Mouse (Mus musculus): ENCODE measurements around the gene Mobp.

Mobp gene

GRCm38 (mm10) chr9:120184499-120184898 is 35.0 kb downstream of the Mobp start:
- peaks cover 25% of the 10 kb centered on the region for H3K4me1 ChIP-seq (replicated peaks; ENCODE audit: low read depth, low read length)

DNA sequence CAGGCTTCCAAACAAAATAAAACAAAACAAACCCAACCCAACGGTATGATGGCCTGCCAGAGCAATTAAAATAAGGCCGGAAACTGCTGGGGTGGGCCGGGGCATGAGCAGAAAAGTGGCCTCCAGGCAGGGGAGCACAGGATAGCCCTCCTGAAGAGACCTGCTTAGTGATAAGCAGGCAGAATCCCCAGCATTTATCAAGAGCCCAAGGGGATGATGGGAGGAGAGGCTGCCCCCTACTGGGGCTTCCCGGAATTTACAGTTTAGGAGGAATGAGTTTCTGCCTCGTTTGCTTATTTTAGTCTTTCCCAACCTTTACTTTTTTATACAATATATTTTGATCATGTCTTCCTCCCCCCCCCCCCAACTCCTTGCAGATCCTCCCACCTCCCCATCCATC is 37.3 kb downstream of the Mobp start:
- Histone ChIP-seq H3K9me3 (ENCODE audit: low read length) (no peaks in the 10 kb centered on the region), H3K36me3 (ENCODE audit: insufficient read depth, low read length) (no peaks in the 10 kb centered on the region), H3K27me3 (ENCODE audit: insufficient read depth, low read length) (peaks cover 20% of the 10 kb centered on the region), H3K4me1 (replicated peaks; ENCODE audit: low read depth, low read length) (peaks cover 20% of the 10 kb centered on the region), H3K4me3 (replicated peaks; ENCODE audit: low read length) (no peak overlapping the region)
- TF ChIP-seq CTCF (conservative IDR thresholded peaks at IDR 0.05; ENCODE audit: low read length) = peak; percentile 76
- no peak for TF ChIP-seq POU5F1 (IDR thresholded peaks at IDR 0.05; ENCODE audit: borderline replicate concordance, low read length)

More at GRCm38 (mm10) chr9:120184499-120184898, 35.0 kb downstream of the Mobp start:
- TF ChIP-seq POU5F1 (IDR thresholded peaks at IDR 0.05; ENCODE audit: borderline replicate concordance, low read length) (no peak), CTCF (conservative IDR thresholded peaks at IDR 0.05; ENCODE audit: low read length) (peak; percentile 54)
- H3K36me3 ChIP-seq (ENCODE audit: insufficient read depth, low read length) = no peaks in the 10 kb centered on the region
- no peaks in the 10 kb centered on the region for H3K9me3 ChIP-seq (ENCODE audit: low read length)
- peaks cover 6% of the 10 kb centered on the region for H3K27me3 ChIP-seq (ENCODE audit: insufficient read depth, low read length)
- peak overlapping the region; percentile 70 for H3K4me3 ChIP-seq (replicated peaks; ENCODE audit: low read length)

DNA sequence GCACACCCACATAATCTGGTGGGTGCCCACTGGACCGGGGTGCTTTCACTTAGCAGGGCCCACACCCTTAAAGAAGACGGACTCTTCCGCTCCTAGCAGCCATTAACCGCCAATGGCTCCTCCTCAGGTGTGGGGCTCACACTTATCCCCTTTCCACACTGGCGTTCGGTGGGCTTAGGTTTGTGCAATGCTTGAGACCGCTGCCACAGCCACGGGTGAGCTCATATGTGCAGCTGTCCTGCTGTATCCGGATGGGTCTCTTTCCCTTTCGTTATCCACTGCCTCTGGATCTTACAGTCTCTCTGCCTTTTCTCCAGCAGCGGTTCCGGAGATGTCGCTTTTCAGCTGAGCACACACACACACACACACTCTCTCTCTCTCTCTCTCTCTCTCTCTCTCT is 41.4 kb downstream of the Mobp start:
- Histone ChIP-seq H3K9me3 (ENCODE audit: low read length) (no peaks in the 10 kb centered on the region), H3K36me3 (ENCODE audit: insufficient read depth, low read length) (no peaks in the 10 kb centered on the region), H3K4me3 (replicated peaks; ENCODE audit: low read length) (peak overlapping the region; percentile 41), H3K4me1 (replicated peaks; ENCODE audit: low read depth, low read length) (peaks cover 14% of the 10 kb centered on the region), H3K27me3 (ENCODE audit: insufficient read depth, low read length) (peaks cover 20% of the 10 kb centered on the region)
- TF ChIP-seq POU5F1 (IDR thresholded peaks at IDR 0.05; ENCODE audit: borderline replicate concordance, low read length) (no peak), NANOG (IDR thresholded peaks at IDR 0.05; ENCODE audit: borderline replicate concordance, low read length) (no peak), CTCF (conservative IDR thresholded peaks at IDR 0.05; ENCODE audit: low read length) (no peak)

GRCm38 (mm10) chr9:120191362-120192098 is 42.0 kb downstream of the Mobp start:
- Histone ChIP-seq H3K4me3 (replicated peaks; ENCODE audit: low read length) (peak overlapping the region; percentile 41), H3K36me3 (ENCODE audit: insufficient read depth, low read length) (no peaks in the 10 kb centered on the region), H3K27me3 (ENCODE audit: insufficient read depth, low read length) (peaks cover 20% of the 10 kb centered on the region), H3K4me1 (replicated peaks; ENCODE audit: low read depth, low read length) (peaks cover 18% of the 10 kb centered on the region), H3K9me3 (ENCODE audit: low read length) (no peaks in the 10 kb centered on the region)
- peak; percentile 77 for TF ChIP-seq CTCF (conservative IDR thresholded peaks at IDR 0.05; ENCODE audit: low read length)
- TF ChIP-seq POU5F1 (IDR thresholded peaks at IDR 0.05; ENCODE audit: borderline replicate concordance, low read length) = no peak

- peaks cover 19% of the 10 kb centered on the region for H3K4me1 ChIP-seq (replicated peaks; ENCODE audit: low read depth, low read length)
- TF ChIP-seq CTCF (conservative IDR thresholded peaks at IDR 0.05; ENCODE audit: low read length) (no peak), POU5F1 (IDR thresholded peaks at IDR 0.05; ENCODE audit: borderline replicate concordance, low read length) (no peak), NANOG (IDR thresholded peaks at IDR 0.05; ENCODE audit: borderline replicate concordance, low read length) (no peak)
- H3K27me3 ChIP-seq (ENCODE audit: insufficient read depth, low read length) = peaks cover 17% of the 10 kb centered on the region
- H3K9me3 ChIP-seq (ENCODE audit: low read length) = no peaks in the 10 kb centered on the region
- no peaks in the 10 kb centered on the region for H3K36me3 ChIP-seq (ENCODE audit: insufficient read depth, low read length)
- H3K4me3 ChIP-seq (replicated peaks; ENCODE audit: low read length) = no peak overlapping the region
Measured at GRCm38 (mm10) chr9:120192742-120193141, 43.2 kb downstream of the Mobp start.

DNA sequence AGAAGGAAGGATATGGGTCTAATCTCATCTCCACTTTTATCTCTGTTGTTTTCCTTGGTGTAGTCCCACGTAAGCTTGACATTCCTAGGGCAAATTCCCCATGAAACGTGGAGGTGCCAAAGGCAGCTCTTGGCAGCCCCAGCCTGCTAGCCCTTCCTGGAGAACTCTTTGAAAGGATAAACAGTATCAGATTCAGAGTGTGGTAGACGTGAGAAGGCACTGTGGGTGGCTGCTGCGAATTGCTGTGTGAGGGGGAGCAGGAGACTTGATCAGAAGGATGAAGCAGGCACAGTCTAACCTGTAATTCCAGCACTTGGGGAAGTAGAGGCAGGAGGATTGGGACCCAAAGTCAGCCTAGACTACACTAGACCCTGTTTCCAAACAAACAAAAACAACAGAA is 51.4 kb downstream of the Mobp start:
- Histone ChIP-seq H3K36me3 (ENCODE audit: insufficient read depth, low read length) (no peaks in the 10 kb centered on the region), H3K27me3 (ENCODE audit: insufficient read depth, low read length) (0 out of 2 replicates have a peak, but pooled peaks cover 10% of the 10 kb centered on the region), H3K4me1 (replicated peaks; ENCODE audit: low read depth, low read length) (peaks cover 28% of the 10 kb centered on the region), H3K4me3 (replicated peaks; ENCODE audit: low read length) (no peak overlapping the region), H3K9me3 (ENCODE audit: low read length) (no peaks in the 10 kb centered on the region)
- TF ChIP-seq CTCF (conservative IDR thresholded peaks at IDR 0.05; ENCODE audit: low read length) (no peak), POU5F1 (IDR thresholded peaks at IDR 0.05; ENCODE audit: borderline replicate concordance, low read length) (no peak), NANOG (IDR thresholded peaks at IDR 0.05; ENCODE audit: borderline replicate concordance, low read length) (no peak)

- H3K36me3 ChIP-seq (ENCODE audit: insufficient read depth, low read length) = no peaks in the 10 kb centered on the region
- H3K9me3 ChIP-seq (ENCODE audit: low read length) = no peaks in the 10 kb centered on the region
- 0 out of 2 replicates have a peak, but pooled peaks cover 10% of the 10 kb centered on the region for H3K27me3 ChIP-seq (ENCODE audit: insufficient read depth, low read length)
- peaks cover 28% of the 10 kb centered on the region for H3K4me1 ChIP-seq (replicated peaks; ENCODE audit: low read depth, low read length)
- H3K4me3 ChIP-seq (replicated peaks; ENCODE audit: low read length) = no peak overlapping the region
- TF ChIP-seq POU5F1 (IDR thresholded peaks at IDR 0.05; ENCODE audit: borderline replicate concordance, low read length) (no peak), CTCF (conservative IDR thresholded peaks at IDR 0.05; ENCODE audit: low read length) (no peak), NANOG (IDR thresholded peaks at IDR 0.05; ENCODE audit: borderline replicate concordance, low read length) (no peak)
Measured at GRCm38 (mm10) chr9:120201743-120202142, 52.2 kb downstream of the Mobp start.

DNA sequence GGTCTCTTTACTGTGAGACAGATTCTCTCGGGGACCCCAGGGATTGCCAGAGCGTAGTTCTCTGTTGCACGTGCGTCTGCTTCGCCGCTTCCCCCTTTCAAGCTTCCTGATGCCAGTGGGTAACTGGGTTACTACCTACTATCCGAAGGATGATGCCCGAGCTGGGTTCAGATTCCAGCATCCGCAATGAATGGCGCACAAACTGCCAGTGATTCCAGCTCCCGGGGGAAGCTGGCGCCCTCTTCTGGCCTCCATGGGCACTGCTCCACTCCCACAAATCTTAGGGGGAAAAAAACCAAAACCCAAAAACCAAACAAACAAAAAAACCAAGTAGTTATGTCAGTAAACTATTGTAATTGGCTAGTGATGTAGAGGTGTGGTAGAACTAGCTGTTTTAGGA is 53.2 kb downstream of the Mobp start:
- no peaks in the 10 kb centered on the region for H3K36me3 ChIP-seq (ENCODE audit: insufficient read depth, low read length)
- TF ChIP-seq NANOG (IDR thresholded peaks at IDR 0.05; ENCODE audit: borderline replicate concordance, low read length) (no peak), POU5F1 (IDR thresholded peaks at IDR 0.05; ENCODE audit: borderline replicate concordance, low read length) (no peak), CTCF (conservative IDR thresholded peaks at IDR 0.05; ENCODE audit: low read length) (peak; percentile 98)
- H3K9me3 ChIP-seq (ENCODE audit: low read length) = no peaks in the 10 kb centered on the region
- H3K4me1 ChIP-seq (replicated peaks; ENCODE audit: low read depth, low read length) = peaks cover 31% of the 10 kb centered on the region
- H3K4me3 ChIP-seq (replicated peaks; ENCODE audit: low read length) = peak overlapping the region; percentile 54
- 0 out of 2 replicates have a peak, but pooled peaks cover 10% of the 10 kb centered on the region for H3K27me3 ChIP-seq (ENCODE audit: insufficient read depth, low read length)

DNA sequence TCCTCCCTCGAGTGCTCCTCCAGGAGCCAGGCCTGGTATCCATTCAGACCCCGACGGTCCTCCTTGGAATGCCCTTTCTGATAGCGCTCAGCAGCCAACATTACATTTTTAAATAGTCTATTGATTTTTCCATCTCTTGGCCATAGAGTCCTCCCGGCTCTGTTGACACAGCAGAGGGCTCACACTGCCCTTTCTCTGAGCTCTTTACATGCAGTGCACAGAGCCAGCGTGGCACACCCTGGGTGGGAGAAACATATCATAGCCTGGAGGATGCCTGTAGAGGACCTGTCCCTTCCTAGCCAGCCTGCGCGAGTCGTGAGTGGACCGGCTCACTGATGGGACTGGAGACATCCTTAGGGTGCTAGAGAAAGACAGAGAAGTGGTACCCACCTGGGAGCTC is 54.4 kb downstream of the Mobp start:
- Histone ChIP-seq H3K9me3 (ENCODE audit: low read length) (no peaks in the 10 kb centered on the region), H3K36me3 (ENCODE audit: insufficient read depth, low read length) (no peaks in the 10 kb centered on the region), H3K27me3 (ENCODE audit: insufficient read depth, low read length) (0 out of 2 replicates have a peak, but pooled peaks cover 10% of the 10 kb centered on the region), H3K4me3 (replicated peaks; ENCODE audit: low read length) (no peak overlapping the region), H3K4me1 (replicated peaks; ENCODE audit: low read depth, low read length) (peaks cover 31% of the 10 kb centered on the region)
- TF ChIP-seq NANOG (IDR thresholded peaks at IDR 0.05; ENCODE audit: borderline replicate concordance, low read length) (no peak), CTCF (conservative IDR thresholded peaks at IDR 0.05; ENCODE audit: low read length) (no peak), POU5F1 (IDR thresholded peaks at IDR 0.05; ENCODE audit: borderline replicate concordance, low read length) (no peak)
